Mouse (Mus musculus): ENCODE data around the gene Nmu. TPM values are rescaled to one million over a fixed set of nuclear protein-coding genes. Genes with fewer than 3 reads are reported as not detected.
A peak's percentile ranks its signal among the peaks of the same experiment; 100 is the strongest.

Nmu gene
- polyA plus RNA-seq (2015; fragmentation: Nextera tagmentation; extraction: Ambion mirVana) = 0.56 and 1.5 TPM in 2 replicates

GRCm38 (mm10) chr5:76363453-76364104 lies at the start of gene Nmu:
Nmu (minus strand) TSS chr5:76363788.
- peaks cover 29% of the 10 kb centered on the region for H3K27me3 ChIP-seq
- no peak for ATAC-seq (ENCODE audit: low FRiP score)
- H3K9ac ChIP-seq = peak within 1 kb of the TSS; percentile 57
- WGBS = 5% methylated on average over 34 of the region's 35 CpGs
- no peaks in the 10 kb centered on the region for H3K36me3 ChIP-seq
- no peaks in the 10 kb centered on the region for H3K9me3 ChIP-seq
- H3K4me2 ChIP-seq = peak within 1 kb of the TSS; percentile 70
- peak within 1 kb of the TSS; percentile 38 for H3K4me3 ChIP-seq
- H3K27ac ChIP-seq = no peak within 1 kb of the TSS
- H3K4me1 ChIP-seq (replicated peaks) = peaks cover 13% of the 10 kb centered on the region

DNA sequence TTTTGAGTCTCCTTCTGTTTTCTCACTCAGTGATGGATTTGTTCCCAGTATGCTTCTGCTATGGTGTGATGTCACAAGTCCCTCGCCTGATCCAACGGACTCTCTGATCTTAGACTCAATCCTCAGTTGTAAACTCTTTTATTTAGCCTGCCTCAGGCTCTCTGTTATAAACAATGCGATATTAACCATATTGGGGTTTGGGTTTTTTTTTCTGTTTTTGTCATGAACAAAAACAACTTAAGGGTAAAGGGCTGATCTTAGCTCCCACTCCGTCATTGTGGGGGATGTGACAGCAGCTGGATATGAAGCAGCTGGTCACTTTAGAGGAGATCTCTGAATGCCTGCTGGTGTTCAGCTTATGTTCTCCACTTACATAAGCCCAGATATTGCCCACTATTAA lies 48.1 kb upstream of the Nmu start:
- no peaks in the 10 kb centered on the region for H3K4me1 ChIP-seq (replicated peaks)
- H3K9ac ChIP-seq = no peak overlapping the region
- no peak for ATAC-seq (ENCODE audit: low FRiP score)
- 85% methylated on average over 4 of the region's 4 CpGs for WGBS
- H3K4me3 ChIP-seq = no peak overlapping the region
- H3K4me2 ChIP-seq = no peak overlapping the region
- H3K27me3 ChIP-seq = no peaks in the 10 kb centered on the region
- H3K36me3 ChIP-seq = no peaks in the 10 kb centered on the region
- H3K27ac ChIP-seq = no peak overlapping the region
- no peaks in the 10 kb centered on the region for H3K9me3 ChIP-seq

DNA sequence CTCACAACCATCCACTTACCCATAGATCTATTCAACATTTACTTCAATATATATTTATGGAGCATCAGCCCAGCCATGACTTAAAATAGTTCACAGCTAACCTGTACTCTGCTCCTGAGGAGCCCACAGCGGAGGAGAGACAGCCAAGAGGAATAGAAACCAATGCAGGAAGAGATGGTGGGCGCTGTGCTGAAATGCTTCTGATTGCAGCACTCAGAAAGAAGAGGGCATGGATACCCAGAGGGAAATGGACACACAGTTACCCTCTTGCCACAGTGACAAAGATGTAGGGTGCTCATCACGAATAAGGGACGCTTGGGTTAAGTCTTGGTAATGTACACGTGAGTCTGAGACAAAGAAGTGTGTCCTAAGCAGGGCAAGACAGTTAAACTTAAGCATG lies 30.8 kb upstream of the Nmu start:
- Histone ChIP-seq H3K27me3 (no peaks in the 10 kb centered on the region), H3K36me3 (no peaks in the 10 kb centered on the region), H3K9me3 (no peaks in the 10 kb centered on the region), H3K4me3 (no peak overlapping the region), H3K4me1 (replicated peaks) (no peaks in the 10 kb centered on the region), H3K27ac (no peak overlapping the region), H3K4me2 (no peak overlapping the region), H3K9ac (no peak overlapping the region)
- 96% methylated on average over 5 of the region's 5 CpGs for WGBS
- ATAC-seq (ENCODE audit: low FRiP score) = no peak

DNA sequence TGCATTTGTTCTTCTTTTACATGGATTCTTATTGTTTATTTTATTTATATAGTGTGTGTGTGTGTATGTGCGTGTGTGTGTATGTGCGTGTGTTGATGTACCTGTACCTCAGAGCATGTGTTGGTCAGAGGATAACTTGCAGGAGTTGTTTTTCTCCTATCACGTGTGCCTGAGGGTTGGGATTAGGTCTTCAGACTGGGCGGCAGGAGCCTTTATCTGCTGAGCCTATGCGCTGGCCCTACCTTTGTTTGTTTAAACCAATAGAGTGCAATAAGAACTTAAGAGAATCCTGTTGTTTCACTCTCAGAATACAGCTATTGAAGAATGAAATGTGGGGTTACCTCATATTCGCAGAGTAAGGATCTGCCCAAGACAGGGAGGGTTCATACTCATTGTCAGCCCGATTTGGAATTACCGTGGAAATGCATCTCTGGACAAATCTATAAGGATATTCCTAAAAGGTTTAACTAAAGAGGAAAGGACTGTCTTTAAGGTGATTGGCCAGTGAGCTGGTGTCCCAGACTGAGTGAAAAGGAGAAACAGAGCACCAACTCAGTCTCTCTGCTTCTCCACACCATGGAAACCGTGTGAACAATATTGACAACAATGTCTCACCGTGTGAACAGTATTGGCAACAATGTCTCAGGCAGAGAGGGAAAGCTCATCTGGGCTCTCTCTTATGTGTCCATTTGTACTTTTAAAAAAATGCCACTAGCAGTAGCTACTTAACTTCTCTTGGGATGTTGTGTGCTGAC lies 25.6 kb upstream of the Nmu start:
- no peak overlapping the region for H3K27ac ChIP-seq
- H3K27me3 ChIP-seq = no peaks in the 10 kb centered on the region
- ATAC-seq (ENCODE audit: low FRiP score) = no peak
- no peak overlapping the region for H3K4me2 ChIP-seq
- 92% methylated on average over 10 of the region's 10 CpGs for WGBS
- H3K9me3 ChIP-seq = no peaks in the 10 kb centered on the region
- no peak overlapping the region for H3K9ac ChIP-seq
- no peaks in the 10 kb centered on the region for H3K36me3 ChIP-seq
- no peaks in the 10 kb centered on the region for H3K4me1 ChIP-seq (replicated peaks)
- no peak overlapping the region for H3K4me3 ChIP-seq

- no peaks in the 10 kb centered on the region for H3K27me3 ChIP-seq
- no peak for ATAC-seq (ENCODE audit: low FRiP score)
- no peak overlapping the region for H3K4me2 ChIP-seq
- no peaks in the 10 kb centered on the region for H3K4me1 ChIP-seq (replicated peaks)
- 95% methylated on average over 2 of the region's 2 CpGs for WGBS
- H3K4me3 ChIP-seq = no peak overlapping the region
- no peak overlapping the region for H3K9ac ChIP-seq
- H3K27ac ChIP-seq = no peak overlapping the region
- no peaks in the 10 kb centered on the region for H3K9me3 ChIP-seq
- H3K36me3 ChIP-seq = no peaks in the 10 kb centered on the region
Observed at GRCm38 (mm10) chr5:76388474-76388873, 24.9 kb upstream of the Nmu start.

GRCm38 (mm10) chr5:76383673-76384072 lies 20.1 kb upstream of the Nmu start:
- Histone ChIP-seq H3K9me3 (no peaks in the 10 kb centered on the region), H3K4me3 (no peak overlapping the region), H3K4me1 (replicated peaks) (no peaks in the 10 kb centered on the region), H3K4me2 (no peak overlapping the region), H3K27me3 (no peaks in the 10 kb centered on the region), H3K36me3 (no peaks in the 10 kb centered on the region), H3K9ac (no peak overlapping the region), H3K27ac (no peak overlapping the region)
- no peak for ATAC-seq (ENCODE audit: low FRiP score)
- 71% methylated on average over 6 of the region's 6 CpGs for WGBS

- Histone ChIP-seq H3K27me3 (no peaks in the 10 kb centered on the region), H3K36me3 (no peaks in the 10 kb centered on the region), H3K9ac (no peak overlapping the region), H3K4me3 (no peak overlapping the region), H3K4me2 (no peak overlapping the region), H3K9me3 (no peaks in the 10 kb centered on the region), H3K27ac (no peak overlapping the region), H3K4me1 (replicated peaks) (no peaks in the 10 kb centered on the region)
- WGBS = 93% methylated on average over 5 of the region's 5 CpGs
- ATAC-seq (ENCODE audit: low FRiP score) = no peak
Observed at GRCm38 (mm10) chr5:76381836-76382235, 18.2 kb upstream of the Nmu start.

DNA sequence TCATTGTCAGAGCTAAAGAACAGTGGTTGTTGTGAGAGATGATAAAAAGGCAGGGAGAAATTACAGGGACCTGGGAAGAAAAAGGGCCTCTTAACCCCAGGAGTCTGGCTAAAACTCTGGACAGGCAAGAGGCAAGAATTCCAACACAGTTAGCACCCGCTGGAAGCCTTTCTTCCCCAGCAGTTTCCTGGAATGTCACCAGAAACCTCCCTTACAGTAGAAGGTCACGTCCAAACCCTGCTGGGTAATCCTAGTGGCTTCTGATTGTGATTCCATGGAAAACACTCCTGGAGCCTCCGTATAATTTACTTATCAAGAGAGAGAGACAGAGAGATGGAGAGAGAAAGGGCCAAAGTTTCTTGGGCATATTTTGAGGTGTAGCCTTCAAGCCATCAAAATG lies 15.6 kb upstream of the Nmu start:
- no peaks in the 10 kb centered on the region for H3K9me3 ChIP-seq
- H3K36me3 ChIP-seq = no peaks in the 10 kb centered on the region
- no peak overlapping the region for H3K27ac ChIP-seq
- WGBS = 49% methylated on average over 3 of the region's 3 CpGs
- no peak for ATAC-seq (ENCODE audit: low FRiP score)
- H3K4me2 ChIP-seq = no peak overlapping the region
- no peak overlapping the region for H3K4me3 ChIP-seq
- H3K27me3 ChIP-seq = no peaks in the 10 kb centered on the region
- H3K9ac ChIP-seq = no peak overlapping the region
- no peaks in the 10 kb centered on the region for H3K4me1 ChIP-seq (replicated peaks)

GRCm38 (mm10) chr5:76369215-76369840 lies 5.7 kb upstream of the Nmu start:
- Histone ChIP-seq H3K27ac (no peak overlapping the region), H3K9me3 (no peaks in the 10 kb centered on the region), H3K4me1 (replicated peaks) (no peaks in the 10 kb centered on the region), H3K4me3 (no peak overlapping the region), H3K27me3 (peaks cover 6% of the 10 kb centered on the region), H3K4me2 (no peak overlapping the region), H3K36me3 (no peaks in the 10 kb centered on the region), H3K9ac (no peak overlapping the region)
- ATAC-seq (ENCODE audit: low FRiP score) = no peak
- 80% methylated on average over 8 of the region's 8 CpGs for WGBS

DNA sequence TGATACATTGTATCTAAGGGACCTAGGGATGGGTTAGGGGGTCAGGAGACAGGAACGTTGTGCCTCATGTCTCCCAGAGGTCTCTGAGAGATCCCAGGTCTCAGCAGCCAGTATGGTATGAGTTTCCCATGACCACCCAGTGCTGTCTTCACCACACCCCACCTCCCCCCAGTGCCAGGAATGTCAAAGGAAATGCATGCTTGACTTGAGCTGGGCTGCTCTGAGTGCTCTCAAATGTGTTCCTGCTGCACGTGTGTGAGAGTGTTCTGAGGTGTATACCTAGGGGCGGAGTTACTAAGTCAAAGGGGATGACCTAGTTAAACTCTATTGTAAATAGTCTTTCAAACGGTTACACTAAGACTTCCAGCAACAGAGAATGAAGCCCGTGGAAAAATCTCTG lies 1.8 kb upstream of the Nmu start:
- H3K4me2 ChIP-seq = no peak overlapping the region
- H3K9me3 ChIP-seq = no peaks in the 10 kb centered on the region
- H3K27me3 ChIP-seq = peaks cover 29% of the 10 kb centered on the region
- WGBS = 44% methylated on average over 5 of the region's 5 CpGs
- no peak overlapping the region for H3K9ac ChIP-seq
- no peak for ATAC-seq (ENCODE audit: low FRiP score)
- peaks cover 13% of the 10 kb centered on the region for H3K4me1 ChIP-seq (replicated peaks)
- no peak overlapping the region for H3K4me3 ChIP-seq
- H3K27ac ChIP-seq = no peak overlapping the region
- H3K36me3 ChIP-seq = no peaks in the 10 kb centered on the region

DNA sequence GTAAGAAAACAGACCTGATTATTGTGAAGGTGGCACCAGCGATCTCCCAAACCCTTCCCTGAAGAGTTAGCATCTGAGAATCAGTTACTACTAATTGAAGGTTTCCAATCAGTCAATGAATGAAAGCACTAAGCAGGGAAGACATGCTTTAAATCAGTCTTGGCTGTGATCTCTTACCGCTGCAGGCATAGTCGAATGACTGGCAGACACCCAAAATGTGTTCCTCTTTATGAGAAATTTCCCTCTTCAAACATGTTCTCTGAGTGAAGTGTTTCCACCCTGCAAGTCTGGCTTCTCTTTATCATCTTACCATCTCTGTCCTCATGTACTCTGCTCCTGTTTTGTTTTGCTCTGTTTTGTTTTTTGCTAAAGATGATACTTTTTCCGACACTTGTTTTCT lies 2.8 kb downstream of the Nmu start:
- 90% methylated on average over 4 of the region's 4 CpGs for WGBS
- no peak for ATAC-seq (ENCODE audit: low FRiP score)
- no peaks in the 10 kb centered on the region for H3K36me3 ChIP-seq
- no peaks in the 10 kb centered on the region for H3K9me3 ChIP-seq
- no peak overlapping the region for H3K4me2 ChIP-seq
- peaks cover 13% of the 10 kb centered on the region for H3K4me1 ChIP-seq (replicated peaks)
- peaks cover 29% of the 10 kb centered on the region for H3K27me3 ChIP-seq
- no peak overlapping the region for H3K27ac ChIP-seq
- H3K4me3 ChIP-seq = no peak overlapping the region
- H3K9ac ChIP-seq = no peak overlapping the region

DNA sequence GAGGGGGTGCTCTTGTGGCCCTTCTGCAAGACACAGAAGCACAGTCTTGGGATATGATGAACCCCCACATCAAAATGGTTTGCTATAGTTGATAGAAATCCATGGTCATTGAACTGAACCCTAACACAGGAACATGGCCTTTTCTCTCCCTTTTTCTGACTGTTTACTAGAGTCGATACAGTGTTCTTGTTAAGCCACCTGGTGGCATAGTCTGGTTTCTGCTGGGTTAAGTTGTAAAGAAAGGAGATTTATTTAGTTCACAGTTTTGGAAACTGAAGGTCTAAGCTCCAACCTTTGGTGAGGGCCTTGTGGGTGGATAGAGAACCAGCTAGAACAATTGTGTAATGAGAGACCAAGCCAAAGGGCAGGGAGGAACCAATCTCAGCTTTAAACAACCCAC lies 3.5 kb downstream of the Nmu start:
- Histone ChIP-seq H3K27ac (no peak overlapping the region), H3K4me1 (replicated peaks) (peaks cover 13% of the 10 kb centered on the region), H3K9ac (no peak overlapping the region), H3K36me3 (no peaks in the 10 kb centered on the region), H3K4me2 (no peak overlapping the region), H3K9me3 (no peaks in the 10 kb centered on the region), H3K27me3 (peaks cover 29% of the 10 kb centered on the region), H3K4me3 (no peak overlapping the region)
- 62% methylated on average over 1 of the region's 1 CpGs for WGBS
- no peak for ATAC-seq (ENCODE audit: low FRiP score)

Data from hindbrain, embryonic 13.5 days (tissue).